Mouse (Mus musculus): ENCODE results near the gene Nr1i3. TPM values are rescaled to one million over a fixed set of nuclear protein-coding genes. Genes with fewer than 3 reads are reported as not detected.
A peak's percentile ranks its signal among the peaks of the same experiment; 100 is the strongest.

Gene Nr1i3
- polyA plus RNA-seq, 1 experiment from 2014 or later: 0.19 TPM

DNA sequence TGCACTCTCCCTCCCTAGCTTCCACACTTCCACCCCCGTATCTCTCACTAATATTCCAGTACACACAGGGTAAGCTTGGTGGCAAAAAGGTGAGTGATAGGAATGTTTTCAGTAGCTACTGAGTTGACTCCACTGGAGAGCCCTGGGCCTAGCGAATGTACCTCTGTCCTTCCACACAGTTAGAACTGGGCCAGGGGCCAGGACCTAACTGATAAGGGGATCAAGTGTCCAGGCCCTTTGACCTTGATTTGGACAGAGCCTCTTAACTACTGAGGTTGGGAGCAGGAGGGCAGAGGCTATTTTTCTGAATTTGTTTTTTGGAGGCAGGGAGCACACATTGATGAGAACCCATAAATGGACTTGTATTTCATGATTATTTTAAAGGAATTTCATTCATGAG lies 10.0 kb downstream of the Nr1i3 start:
- WGBS: 61% methylated on average over 2 of the region's 2 CpGs
- H3K27ac ChIP-seq (ENCODE audit: low read length): no peak overlapping the region
- no peaks in the 10 kb centered on the region for H3K27me3 ChIP-seq (ENCODE audit: control insufficient read depth, insufficient read depth, low read depth, low read length)
- no peak overlapping the region for H3K4me3 ChIP-seq (ENCODE audit: low read length)
- no peak for ATAC-seq (ENCODE audit: low read depth)
- H3K9ac ChIP-seq (ENCODE audit: low read length): no peak overlapping the region
- peaks cover 9% of the 10 kb centered on the region for H3K4me1 ChIP-seq (replicated peaks; ENCODE audit: control insufficient read depth, insufficient read depth, low read length)
- no peak overlapping the region for H3K4me2 ChIP-seq (ENCODE audit: low read depth, low read length)
- H3K9me3 ChIP-seq (ENCODE audit: control insufficient read depth, low read length): no peaks in the 10 kb centered on the region
- H3K36me3 ChIP-seq (ENCODE audit: control insufficient read depth, insufficient read depth, low read length): peaks cover 10% of the 10 kb centered on the region

DNA sequence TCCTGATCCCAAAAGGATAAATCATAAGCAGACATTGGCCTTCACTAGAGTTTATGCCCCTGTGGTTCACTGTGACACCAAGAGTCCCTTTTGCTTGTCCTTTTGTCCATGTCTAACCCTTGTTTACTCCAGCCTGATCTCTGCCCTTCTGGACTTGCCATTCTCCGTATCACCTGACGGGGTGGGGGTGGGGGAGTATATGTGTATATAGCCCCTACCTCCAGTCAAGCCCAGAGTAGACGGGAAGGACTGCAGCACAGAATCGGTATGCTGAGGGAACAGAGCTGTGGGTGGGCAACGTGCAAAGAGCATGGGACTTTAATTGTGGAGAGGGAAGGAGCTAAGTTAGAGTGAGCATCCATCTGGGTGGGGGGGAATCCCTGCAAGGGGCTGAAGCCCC lies 11.1 kb downstream of the Nr1i3 start, which contains the start of gene Apoa2:
Gene Apoa2 (plus strand): TSS at position 198 of the 400 bp plus-strand sequence.
- Histone ChIP-seq H3K4me2 (ENCODE audit: low read depth, low read length) (no peak within 1 kb of the TSS), H3K9me3 (ENCODE audit: control insufficient read depth, low read length) (no peaks in the 10 kb centered on the region), H3K4me3 (ENCODE audit: low read length) (no peak within 1 kb of the TSS), H3K36me3 (ENCODE audit: control insufficient read depth, insufficient read depth, low read length) (peaks cover 2% of the 10 kb centered on the region), H3K27me3 (ENCODE audit: control insufficient read depth, insufficient read depth, low read depth, low read length) (no peaks in the 10 kb centered on the region), H3K27ac (ENCODE audit: low read length) (no peak within 1 kb of the TSS), H3K9ac (ENCODE audit: low read length) (no peak within 1 kb of the TSS), H3K4me1 (replicated peaks; ENCODE audit: control insufficient read depth, insufficient read depth, low read length) (peaks cover 9% of the 10 kb centered on the region)
- ATAC-seq (ENCODE audit: low read depth): no peak
- WGBS: 65% methylated on average over 5 of the region's 5 CpGs

DNA sequence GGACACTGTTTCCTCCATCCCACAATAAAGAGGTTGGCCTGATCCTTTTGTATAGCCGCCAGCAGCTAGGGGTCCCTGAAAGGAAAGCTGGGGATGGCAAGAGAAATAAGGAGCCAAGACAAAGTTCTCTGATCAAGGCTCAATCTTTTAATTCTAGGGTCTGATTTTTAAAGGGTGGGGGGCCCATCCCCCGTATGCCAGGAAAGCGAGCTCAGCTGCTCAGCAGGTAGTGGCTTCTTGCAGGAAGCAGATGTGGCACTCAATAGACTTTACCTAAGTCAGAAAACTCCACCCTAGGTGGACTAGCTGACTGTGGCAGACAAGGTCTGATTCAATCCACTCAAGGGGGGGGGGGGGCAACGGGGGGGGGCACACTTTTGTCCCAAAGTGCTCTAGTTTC lies 13.0 kb downstream of the Nr1i3 start:
- Histone ChIP-seq H3K27me3 (ENCODE audit: control insufficient read depth, insufficient read depth, low read depth, low read length) (no peaks in the 10 kb centered on the region), H3K36me3 (ENCODE audit: control insufficient read depth, insufficient read depth, low read length) (no peaks in the 10 kb centered on the region), H3K27ac (ENCODE audit: low read length) (no peak overlapping the region), H3K4me2 (ENCODE audit: low read depth, low read length) (no peak overlapping the region), H3K4me1 (replicated peaks; ENCODE audit: control insufficient read depth, insufficient read depth, low read length) (no peaks in the 10 kb centered on the region; the same call in 1 of the 2 replicates), H3K9me3 (ENCODE audit: control insufficient read depth, low read length) (no peaks in the 10 kb centered on the region), H3K4me3 (ENCODE audit: low read length) (no peak overlapping the region), H3K9ac (ENCODE audit: low read length) (no peak overlapping the region)
- WGBS: 58% methylated on average over 4 of the region's 4 CpGs
- ATAC-seq (ENCODE audit: low read depth): no peak

DNA sequence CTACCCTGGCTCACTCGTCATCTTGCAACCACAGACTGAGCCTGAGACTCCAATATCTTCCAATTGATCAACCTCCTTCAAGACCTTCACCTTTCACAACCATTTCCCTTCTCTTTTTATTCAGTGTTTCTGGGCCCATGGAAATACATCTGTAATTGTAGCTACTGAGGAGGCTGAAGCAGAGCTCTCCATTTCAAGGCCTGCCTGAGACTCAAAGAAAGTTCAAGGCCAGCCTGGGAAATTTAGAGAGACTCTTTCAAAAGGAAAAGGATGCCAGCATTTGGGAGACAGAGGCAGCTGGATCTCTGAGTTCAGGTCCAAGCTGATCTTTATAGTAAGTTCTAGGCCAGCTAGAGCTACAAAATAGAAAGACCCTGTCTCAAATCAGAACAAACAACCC lies 14.1 kb downstream of the Nr1i3 start:
- 79% methylated on average over 1 of the region's 1 CpGs for WGBS
- Histone ChIP-seq H3K4me2 (ENCODE audit: low read depth, low read length) (no peak overlapping the region), H3K4me3 (ENCODE audit: low read length) (no peak overlapping the region), H3K9me3 (ENCODE audit: control insufficient read depth, low read length) (no peaks in the 10 kb centered on the region), H3K4me1 (replicated peaks; ENCODE audit: control insufficient read depth, insufficient read depth, low read length) (no peaks in the 10 kb centered on the region), H3K27ac (ENCODE audit: low read length) (no peak overlapping the region), H3K36me3 (ENCODE audit: control insufficient read depth, insufficient read depth, low read length) (no peaks in the 10 kb centered on the region), H3K27me3 (ENCODE audit: control insufficient read depth, insufficient read depth, low read depth, low read length) (no peaks in the 10 kb centered on the region), H3K9ac (ENCODE audit: low read length) (no peak overlapping the region)
- ATAC-seq (ENCODE audit: low read depth): no peak

DNA sequence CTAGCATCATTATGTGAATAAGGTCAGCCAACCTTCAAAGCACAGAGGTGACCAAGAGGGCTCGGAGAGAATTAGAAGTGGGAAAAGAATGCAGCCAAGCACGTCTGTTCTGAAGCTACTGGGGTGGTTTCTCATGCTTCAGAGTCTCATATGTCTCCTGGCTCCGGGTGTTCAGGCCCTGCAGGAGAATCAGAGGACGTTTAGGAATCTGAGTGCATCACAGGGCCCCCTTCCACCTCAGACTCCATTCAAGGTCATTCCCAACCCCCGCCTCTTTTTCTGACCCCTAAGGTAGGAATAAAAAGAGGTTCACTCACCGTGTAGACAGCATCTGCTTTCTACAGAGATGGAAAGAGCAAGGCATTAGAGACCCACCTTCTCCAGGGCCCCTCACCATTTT lies 16.0 kb downstream of the Nr1i3 start:
- H3K9ac ChIP-seq (ENCODE audit: low read length): no peak overlapping the region
- H3K4me2 ChIP-seq (ENCODE audit: low read depth, low read length): no peak overlapping the region
- H3K36me3 ChIP-seq (ENCODE audit: control insufficient read depth, insufficient read depth, low read length): peaks cover 8% of the 10 kb centered on the region
- ATAC-seq (ENCODE audit: low read depth): no peak
- H3K27ac ChIP-seq (ENCODE audit: low read length): no peak overlapping the region
- H3K9me3 ChIP-seq (ENCODE audit: control insufficient read depth, low read length): no peaks in the 10 kb centered on the region
- no peaks in the 10 kb centered on the region for H3K27me3 ChIP-seq (ENCODE audit: control insufficient read depth, insufficient read depth, low read depth, low read length)
- H3K4me1 ChIP-seq (replicated peaks; ENCODE audit: control insufficient read depth, insufficient read depth, low read length): no peaks in the 10 kb centered on the region
- no peak overlapping the region for H3K4me3 ChIP-seq (ENCODE audit: low read length)
- 48% methylated on average over 6 of the region's 6 CpGs for WGBS

DNA sequence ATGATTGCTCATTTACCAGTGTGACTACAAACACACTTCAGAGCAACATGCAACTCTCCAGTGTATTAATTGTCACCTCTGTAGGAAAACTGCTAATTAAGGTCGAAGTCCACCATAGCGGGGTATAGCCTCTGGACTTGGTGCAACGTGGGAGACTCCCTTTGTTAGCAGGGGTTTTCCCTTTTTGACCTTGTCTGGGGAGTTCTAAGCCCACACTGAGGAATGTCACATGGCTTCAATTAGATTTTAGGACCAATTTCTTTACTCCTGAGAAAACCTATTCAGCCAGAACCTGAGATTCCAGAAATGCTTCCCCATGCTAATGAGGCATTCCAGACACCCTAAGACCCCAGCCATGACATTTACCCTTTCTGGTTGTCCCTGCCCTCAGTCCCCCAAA lies 16.4 kb downstream of the Nr1i3 start:
- Histone ChIP-seq H3K36me3 (ENCODE audit: control insufficient read depth, insufficient read depth, low read length) (peaks cover 10% of the 10 kb centered on the region), H3K27ac (ENCODE audit: low read length) (no peak overlapping the region), H3K4me2 (ENCODE audit: low read depth, low read length) (no peak overlapping the region), H3K4me1 (replicated peaks; ENCODE audit: control insufficient read depth, insufficient read depth, low read length) (no peaks in the 10 kb centered on the region), H3K9ac (ENCODE audit: low read length) (no peak overlapping the region), H3K4me3 (ENCODE audit: low read length) (no peak overlapping the region), H3K27me3 (ENCODE audit: control insufficient read depth, insufficient read depth, low read depth, low read length) (no peaks in the 10 kb centered on the region), H3K9me3 (ENCODE audit: control insufficient read depth, low read length) (no peaks in the 10 kb centered on the region)
- 87% methylated on average over 3 of the region's 3 CpGs for WGBS
- no peak for ATAC-seq (ENCODE audit: low read depth)

DNA sequence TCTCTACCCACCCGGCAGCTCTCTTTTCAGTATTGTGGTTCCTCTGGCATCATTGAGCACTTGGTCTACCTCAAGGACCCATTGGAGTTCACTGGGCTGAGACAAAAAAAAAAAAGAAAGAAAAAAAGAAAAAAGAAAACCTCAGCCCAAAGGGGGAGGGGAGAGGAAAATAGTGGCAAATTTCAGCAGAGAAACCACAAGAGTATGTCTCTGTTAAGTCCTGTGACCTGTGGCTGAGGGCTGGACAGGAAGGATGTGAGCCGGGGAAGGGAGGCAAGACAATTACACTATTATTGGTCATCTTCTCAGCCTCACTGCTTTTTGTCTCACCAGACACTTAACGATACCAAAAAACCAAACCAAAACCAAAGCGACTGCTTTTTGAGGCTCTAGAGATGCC lies 18.1 kb downstream of the Nr1i3 start:
- Histone ChIP-seq H3K9ac (ENCODE audit: low read length) (no peak overlapping the region), H3K27ac (ENCODE audit: low read length) (no peak overlapping the region), H3K9me3 (ENCODE audit: control insufficient read depth, low read length) (no peaks in the 10 kb centered on the region), H3K36me3 (ENCODE audit: control insufficient read depth, insufficient read depth, low read length) (peaks cover 24% of the 10 kb centered on the region), H3K4me1 (replicated peaks; ENCODE audit: control insufficient read depth, insufficient read depth, low read length) (no peaks in the 10 kb centered on the region), H3K27me3 (ENCODE audit: control insufficient read depth, insufficient read depth, low read depth, low read length) (no peaks in the 10 kb centered on the region), H3K4me3 (ENCODE audit: low read length) (no peak overlapping the region), H3K4me2 (ENCODE audit: low read depth, low read length) (no peak overlapping the region)
- WGBS: 81% methylated on average over 4 of the region's 4 CpGs
- no peak for ATAC-seq (ENCODE audit: low read depth)

DNA sequence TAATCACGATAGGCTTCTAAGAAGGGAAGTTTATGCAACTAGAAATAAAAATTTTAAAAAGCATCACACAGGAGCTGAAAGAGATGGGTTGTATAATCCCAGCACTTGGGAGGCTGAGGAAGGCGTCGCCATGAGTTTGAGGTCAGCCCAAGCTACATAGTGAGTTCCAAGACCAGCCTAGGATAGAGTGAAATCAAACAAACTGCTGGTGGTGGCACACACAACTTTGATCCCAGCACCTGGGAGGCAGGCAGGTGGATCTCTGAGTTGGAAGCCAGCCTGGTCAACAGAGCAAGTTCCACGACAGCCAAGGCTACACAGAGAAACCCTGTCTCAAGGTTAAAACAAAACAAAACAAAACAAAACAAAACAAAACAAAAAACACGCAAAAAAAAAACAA lies 18.6 kb downstream of the Nr1i3 start:
- H3K9ac ChIP-seq (ENCODE audit: low read length): no peak overlapping the region
- ATAC-seq (ENCODE audit: low read depth): no peak
- H3K27ac ChIP-seq (ENCODE audit: low read length): no peak overlapping the region
- WGBS: 79% methylated on average over 5 of the region's 5 CpGs
- H3K4me3 ChIP-seq (ENCODE audit: low read length): no peak overlapping the region
- H3K27me3 ChIP-seq (ENCODE audit: control insufficient read depth, insufficient read depth, low read depth, low read length): no peaks in the 10 kb centered on the region
- no peaks in the 10 kb centered on the region for H3K4me1 ChIP-seq (replicated peaks; ENCODE audit: control insufficient read depth, insufficient read depth, low read length)
- peaks cover 29% of the 10 kb centered on the region for H3K36me3 ChIP-seq (ENCODE audit: control insufficient read depth, insufficient read depth, low read length)
- H3K9me3 ChIP-seq (ENCODE audit: control insufficient read depth, low read length): no peaks in the 10 kb centered on the region
- no peak overlapping the region for H3K4me2 ChIP-seq (ENCODE audit: low read depth, low read length)

DNA sequence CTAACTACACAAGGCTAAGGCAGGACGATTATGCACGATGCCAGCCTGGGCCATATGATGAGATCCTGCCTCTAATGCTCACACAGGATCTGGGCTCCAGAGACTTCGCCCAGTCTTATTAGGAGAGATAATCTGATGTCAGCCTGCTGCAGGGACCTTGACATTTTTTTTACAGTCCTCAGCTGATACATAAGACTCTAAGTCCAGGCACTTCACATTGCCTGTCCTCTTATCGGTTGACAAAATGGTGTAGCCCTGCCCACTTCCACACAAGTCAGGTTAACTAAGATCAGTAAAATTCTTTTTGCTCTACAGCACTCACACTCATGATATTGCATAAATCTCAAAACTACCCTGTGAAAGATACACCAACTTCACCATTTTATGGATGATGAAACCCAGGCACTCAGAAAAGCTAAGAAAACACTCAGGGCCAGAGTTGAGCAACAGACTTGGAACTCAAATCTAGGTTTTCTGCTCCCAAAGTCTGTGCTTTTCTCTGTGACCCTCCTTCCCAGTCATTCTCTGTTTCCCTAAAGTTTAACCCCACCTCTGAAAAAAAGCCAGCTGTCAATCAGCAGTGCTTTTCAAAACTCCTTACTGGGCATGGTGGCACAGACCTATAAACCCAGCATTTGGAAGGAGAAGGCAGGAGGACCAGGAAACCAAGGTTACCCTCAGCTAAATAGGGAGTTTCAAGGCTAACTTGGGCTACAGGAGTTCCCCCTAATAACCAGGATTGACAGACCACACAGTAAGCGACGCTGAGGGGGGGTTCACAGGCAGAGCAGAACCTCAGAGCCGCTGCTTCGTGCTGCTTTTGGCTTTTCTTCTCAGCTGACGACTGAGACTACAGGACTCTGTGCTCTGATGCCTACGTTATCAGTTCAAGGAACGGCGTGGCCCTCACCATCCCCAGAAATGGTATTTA lies 19.3 kb downstream of the Nr1i3 start:
- H3K4me2 ChIP-seq (ENCODE audit: low read depth, low read length): no peak overlapping the region
- no peaks in the 10 kb centered on the region for H3K4me1 ChIP-seq (replicated peaks; ENCODE audit: control insufficient read depth, insufficient read depth, low read length)
- H3K9me3 ChIP-seq (ENCODE audit: control insufficient read depth, low read length): no peaks in the 10 kb centered on the region
- WGBS: 83% methylated on average over 12 of the region's 12 CpGs
- peak overlapping the region; percentile 32 for H3K27ac ChIP-seq (ENCODE audit: low read length)
- H3K27me3 ChIP-seq (ENCODE audit: control insufficient read depth, insufficient read depth, low read depth, low read length): no peaks in the 10 kb centered on the region
- ATAC-seq (ENCODE audit: low read depth): no peak
- H3K36me3 ChIP-seq (ENCODE audit: control insufficient read depth, insufficient read depth, low read length): peaks cover 35% of the 10 kb centered on the region
- no peak overlapping the region for H3K4me3 ChIP-seq (ENCODE audit: low read length)
- no peak overlapping the region for H3K9ac ChIP-seq (ENCODE audit: low read length)

All from lung, embryonic 16.5 days (tissue).